Mouse (Mus musculus): ENCODE data around the gene Ascl4.

DNA sequence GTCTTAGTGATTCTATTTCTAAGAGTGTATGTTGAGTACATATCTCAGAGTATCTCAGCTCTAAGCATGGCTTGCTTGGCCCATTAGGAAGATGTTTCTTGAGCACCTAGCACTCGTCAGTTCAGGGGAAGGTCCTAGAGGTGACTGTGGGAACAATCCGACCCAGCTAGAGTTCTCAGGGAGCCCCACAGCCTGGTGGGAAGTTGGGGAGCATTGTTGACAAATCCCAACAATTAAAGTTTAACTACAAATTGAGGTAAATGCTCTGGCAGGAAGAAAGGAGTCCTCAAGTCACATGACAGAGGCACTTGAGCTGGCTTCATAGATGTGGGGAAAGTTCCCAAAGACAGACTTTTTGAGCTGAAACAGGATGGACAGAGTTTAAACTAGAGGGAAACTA, 41.2 kb downstream of the Ascl4 start:
- no peak for TF ChIP-seq CTCF (IDR thresholded peaks at IDR 0.05; ENCODE audit: low read depth)
- no peak for TF ChIP-seq EP300 (IDR thresholded peaks at IDR 0.05; ENCODE audit: low read depth)
